Mouse (Mus musculus) layer of hippocampus, adult 2 months (tissue): ENCODE results near the gene 2900026A02Rik. TPM values are rescaled to one million over a fixed set of nuclear protein-coding genes. Genes with fewer than 3 reads are reported as not detected.

Experiments used
- DNase-seq, 2 experiments: peaks; one replicate each; pipeline ENCODE4 v3.0.0; 2022; ENCODE audit warnings: low spot score in 2 of 2
- H3K27ac ChIP-seq: fragments of 200-600 bp; 2 replicates; pipeline ENCODE4 v1.8.1; 2022
- H3K4me3 ChIP-seq: fragments of 200-600 bp; 2 replicates; pipeline ENCODE4 v1.8.1; 2022; ENCODE audit warnings: mild to moderate bottlenecking
- CTCF ChIP-seq: fragments of 200-600 bp; conservative IDR thresholded peaks from 2 replicates; pipeline ENCODE4 v1.8.1; 2022; ENCODE audit warnings: antibody characterized with exemption, mild to moderate bottlenecking, moderate library complexity
- total RNA-seq, 2 experiments: library from RNA; stranded (reverse); gene quantifications; 2 replicates each; pipeline ENCODE4 v1.2.3; 2021

The 2900026A02Rik gene
- total RNA-seq, 2 experiments from 2014 or later: 60.2 to 62.1 TPM

- no peak for TF ChIP-seq CTCF
- DNase-seq: no peak
- H3K4me3 ChIP-seq: no peak overlapping the region
- H3K27ac ChIP-seq: peak overlapping the region; percentile 87
These were observed 13.0 kb downstream of the 2900026A02Rik start for GRCm38 (mm10) chr5:113208048-113208447.

GRCm38 (mm10) chr5:113206670-113207352 is 14.2 kb downstream of the 2900026A02Rik start:
- DNase-seq: no peak
- Histone ChIP-seq H3K4me3 (no peak overlapping the region), H3K27ac (peak overlapping the region; percentile 87)
- TF ChIP-seq CTCF: no peak

GRCm38 (mm10) chr5:113204193-113204592 is 16.8 kb downstream of the 2900026A02Rik start:
- TF ChIP-seq CTCF: no peak
- no peak overlapping the region for H3K4me3 ChIP-seq
- no peak for DNase-seq
- H3K27ac ChIP-seq: no peak overlapping the region

GRCm38 (mm10) chr5:113199772-113200134 is 21.3 kb downstream of the 2900026A02Rik start:
- no peak overlapping the region for H3K4me3 ChIP-seq
- peak overlapping the region; percentile 46; the same call in 1 of the 2 replicates for H3K27ac ChIP-seq
- no peak for DNase-seq
- no peak for TF ChIP-seq CTCF

- TF ChIP-seq CTCF: no peak
- Histone ChIP-seq H3K27ac (peak overlapping the region; percentile 46), H3K4me3 (no peak overlapping the region)
- DNase-seq: no peak
These were observed 21.8 kb downstream of the 2900026A02Rik start for GRCm38 (mm10) chr5:113199126-113199771.

- Histone ChIP-seq H3K4me3 (no peak overlapping the region), H3K27ac (peak overlapping the region; percentile 69)
- no peak for DNase-seq
- TF ChIP-seq CTCF: no peak
These were observed 23.9 kb downstream of the 2900026A02Rik start for GRCm38 (mm10) chr5:113196916-113197794.

GRCm38 (mm10) chr5:113195907-113196306 is 25.1 kb downstream of the 2900026A02Rik start:
- peak overlapping the region; percentile 69 for H3K27ac ChIP-seq
- TF ChIP-seq CTCF: no peak
- no peak overlapping the region for H3K4me3 ChIP-seq
- DNase-seq: peak in 1 of 2 experiments; percentile 45

- no peak for TF ChIP-seq CTCF
- DNase-seq: peak in 1 of 2 experiments; percentile 61
- Histone ChIP-seq H3K27ac (peak overlapping the region; percentile 69; the same call in 1 of the 2 replicates), H3K4me3 (no peak overlapping the region)
These were observed 25.6 kb downstream of the 2900026A02Rik start for GRCm38 (mm10) chr5:113195451-113195850.

GRCm38 (mm10) chr5:113193762-113194161 is 27.3 kb downstream of the 2900026A02Rik start:
- peak overlapping the region; percentile 83 for H3K27ac ChIP-seq
- no peak for TF ChIP-seq CTCF
- peak overlapping the region; percentile 47 for H3K4me3 ChIP-seq
- peak; percentile 47 to 51 for DNase-seq

GRCm38 (mm10) chr5:113191901-113192300 is 29.1 kb downstream of the 2900026A02Rik start:
- Histone ChIP-seq H3K27ac (no peak overlapping the region; the same call in 1 of the 2 replicates), H3K4me3 (peak overlapping the region; percentile 47)
- peak in 1 of 2 experiments; percentile 28 for DNase-seq
- TF ChIP-seq CTCF: no peak

GRCm38 (mm10) chr5:113190558-113190957 is 30.5 kb downstream of the 2900026A02Rik start:
- TF ChIP-seq CTCF: no peak
- Histone ChIP-seq H3K4me3 (no peak overlapping the region), H3K27ac (no peak overlapping the region)
- no peak for DNase-seq

GRCm38 (mm10) chr5:113181441-113181840 is 39.6 kb downstream of the 2900026A02Rik start:
- TF ChIP-seq CTCF: peak; percentile 52

GRCm38 (mm10) chr5:113180755-113181154 is 40.3 kb downstream of the 2900026A02Rik start:
- no peak for DNase-seq
- no peak for TF ChIP-seq CTCF
- H3K27ac ChIP-seq: peak overlapping the region; percentile 84
- H3K4me3 ChIP-seq: peak overlapping the region; percentile 33

More at GRCm38 (mm10) chr5:113181441-113181840, 39.6 kb downstream of the 2900026A02Rik start:
- no peak overlapping the region for H3K4me3 ChIP-seq
- DNase-seq: no peak
- no peak overlapping the region for H3K27ac ChIP-seq
